Mouse (Mus musculus): Measurements from ENCODE around the gene Sall1.

Gene Sall1

GRCm38 (mm10) chr8:88991780-88992509 lies 52.0 kb downstream of the Sall1 start:
- no peak for DNase-seq (ENCODE audit: low spot score)

- no peak for DNase-seq (ENCODE audit: low spot score)
These were observed 52.8 kb downstream of the Sall1 start for GRCm38 (mm10) chr8:88991176-88991575.

GRCm38 (mm10) chr8:88989002-88989401 lies 55.0 kb downstream of the Sall1 start:
- DNase-seq (ENCODE audit: low spot score): no peak

- no peak for DNase-seq (ENCODE audit: low spot score)
These were observed 60.5 kb downstream of the Sall1 start for GRCm38 (mm10) chr8:88983468-88983867.
